Mouse (Mus musculus): ENCODE results near the gene A030005K14Rik. TPM values are rescaled to one million over a fixed set of nuclear protein-coding genes. Genes with fewer than 3 reads are reported as not detected.

A030005K14Rik gene
- not detected in 2 replicates for polyA plus RNA-seq (2016; fragmentation: Nextera tagmentation; extraction: Ambion mirVana)

GRCm38 (mm10) chr1:83059278-83059677, at the start of gene A030005K14Rik:
TSS of gene A030005K14Rik (minus strand) at chr1:83059378.
- Histone ChIP-seq H3K27ac (no peak within 1 kb of the TSS), H3K4me3 (no peak within 1 kb of the TSS), H3K9me3 (replicated peaks) (no peaks in the 10 kb centered on the region), H3K36me3 (no peaks in the 10 kb centered on the region), H3K4me1 (no peaks in the 10 kb centered on the region), H3K27me3 (ENCODE audit: low read depth, poor library complexity, severe bottlenecking) (no peaks in the 10 kb centered on the region)
- no peak for DNase-seq (ENCODE audit: low spot score)
- WGBS = 93% methylated on average over 9 of the region's 9 CpGs

GRCm38 (mm10) chr1:83107410-83107978, 48.3 kb upstream of the A030005K14Rik start:
- Histone ChIP-seq H3K9me3 (replicated peaks) (no peaks in the 10 kb centered on the region), H3K27me3 (ENCODE audit: low read depth, poor library complexity, severe bottlenecking) (no peaks in the 10 kb centered on the region), H3K4me3 (no peak overlapping the region), H3K4me1 (no peaks in the 10 kb centered on the region), H3K36me3 (no peaks in the 10 kb centered on the region), H3K27ac (no peak overlapping the region)
- 87% methylated on average over 5 of the region's 5 CpGs for WGBS
- DNase-seq (ENCODE audit: low spot score) = no peak

GRCm38 (mm10) chr1:83105464-83105863, 46.3 kb upstream of the A030005K14Rik start:
- Histone ChIP-seq H3K4me3 (no peak overlapping the region), H3K36me3 (no peaks in the 10 kb centered on the region)
- WGBS = 75% methylated on average over 1 of the region's 1 CpGs

GRCm38 (mm10) chr1:83101891-83102290, 42.7 kb upstream of the A030005K14Rik start:
- Histone ChIP-seq H3K27ac (no peak overlapping the region), H3K4me1 (0 out of 2 replicates have a peak, but pooled peaks cover 3% of the 10 kb centered on the region), H3K27me3 (ENCODE audit: low read depth, poor library complexity, severe bottlenecking) (no peaks in the 10 kb centered on the region), H3K36me3 (no peaks in the 10 kb centered on the region), H3K4me3 (no peak overlapping the region), H3K9me3 (replicated peaks) (no peaks in the 10 kb centered on the region)
- no peak for DNase-seq (ENCODE audit: low spot score)
- WGBS = 68% methylated on average over 3 of the region's 3 CpGs

More at GRCm38 (mm10) chr1:83105464-83105863, 46.3 kb upstream of the A030005K14Rik start:
- no peaks in the 10 kb centered on the region for H3K27me3 ChIP-seq (ENCODE audit: low read depth, poor library complexity, severe bottlenecking)
- no peak for DNase-seq (ENCODE audit: low spot score)
- H3K4me1 ChIP-seq = 0 out of 2 replicates have a peak, but pooled peaks cover 3% of the 10 kb centered on the region
- no peaks in the 10 kb centered on the region for H3K9me3 ChIP-seq (replicated peaks)
- H3K27ac ChIP-seq = no peak overlapping the region

GRCm38 (mm10) chr1:83099580-83100137, 40.5 kb upstream of the A030005K14Rik start:
- Histone ChIP-seq H3K36me3 (no peaks in the 10 kb centered on the region), H3K4me1 (0 out of 2 replicates have a peak, but pooled peaks cover 3% of the 10 kb centered on the region), H3K4me3 (no peak overlapping the region), H3K27me3 (ENCODE audit: low read depth, poor library complexity, severe bottlenecking) (no peaks in the 10 kb centered on the region), H3K9me3 (replicated peaks) (no peaks in the 10 kb centered on the region), H3K27ac (no peak overlapping the region)
- DNase-seq (ENCODE audit: low spot score) = no peak
- 89% methylated on average over 7 of the region's 7 CpGs for WGBS

GRCm38 (mm10) chr1:83099160-83099559, 40.0 kb upstream of the A030005K14Rik start:
- WGBS = 91% methylated on average over 2 of the region's 2 CpGs
- Histone ChIP-seq H3K27me3 (ENCODE audit: low read depth, poor library complexity, severe bottlenecking) (no peaks in the 10 kb centered on the region), H3K4me1 (0 out of 2 replicates have a peak, but pooled peaks cover 3% of the 10 kb centered on the region), H3K4me3 (no peak overlapping the region), H3K36me3 (no peaks in the 10 kb centered on the region), H3K27ac (no peak overlapping the region), H3K9me3 (replicated peaks) (no peaks in the 10 kb centered on the region)
- no peak for DNase-seq (ENCODE audit: low spot score)

- no peaks in the 10 kb centered on the region for H3K27me3 ChIP-seq (ENCODE audit: low read depth, poor library complexity, severe bottlenecking)
- H3K4me3 ChIP-seq = no peak overlapping the region
- WGBS = 87% methylated on average over 4 of the region's 4 CpGs
- 0 out of 2 replicates have a peak, but pooled peaks cover 3% of the 10 kb centered on the region for H3K4me1 ChIP-seq
- H3K27ac ChIP-seq = no peak overlapping the region
- H3K9me3 ChIP-seq (replicated peaks) = no peaks in the 10 kb centered on the region
- no peak for DNase-seq (ENCODE audit: low spot score)
- H3K36me3 ChIP-seq = no peaks in the 10 kb centered on the region
Measured at GRCm38 (mm10) chr1:83096935-83097334, 37.8 kb upstream of the A030005K14Rik start.

GRCm38 (mm10) chr1:83091268-83091667, 32.1 kb upstream of the A030005K14Rik start:
- H3K4me1 ChIP-seq = no peaks in the 10 kb centered on the region
- 72% methylated on average over 3 of the region's 3 CpGs for WGBS
- no peaks in the 10 kb centered on the region for H3K36me3 ChIP-seq
- H3K9me3 ChIP-seq (replicated peaks) = no peaks in the 10 kb centered on the region
- H3K27me3 ChIP-seq (ENCODE audit: low read depth, poor library complexity, severe bottlenecking) = no peaks in the 10 kb centered on the region
- no peak overlapping the region for H3K4me3 ChIP-seq
- no peak for DNase-seq (ENCODE audit: low spot score)
- H3K27ac ChIP-seq = no peak overlapping the region

GRCm38 (mm10) chr1:83084790-83085189, 25.6 kb upstream of the A030005K14Rik start:
- no peaks in the 10 kb centered on the region for H3K36me3 ChIP-seq
- H3K4me1 ChIP-seq = no peaks in the 10 kb centered on the region; the same call in 1 of the 2 replicates
- H3K27ac ChIP-seq = no peak overlapping the region
- DNase-seq (ENCODE audit: low spot score) = no peak
- WGBS = 87% methylated on average over 2 of the region's 2 CpGs
- H3K4me3 ChIP-seq = no peak overlapping the region
- H3K9me3 ChIP-seq (replicated peaks) = no peaks in the 10 kb centered on the region
- no peaks in the 10 kb centered on the region for H3K27me3 ChIP-seq (ENCODE audit: low read depth, poor library complexity, severe bottlenecking)

- 88% methylated on average over 6 of the region's 6 CpGs for WGBS
- no peak for DNase-seq (ENCODE audit: low spot score)
- Histone ChIP-seq H3K4me1 (no peaks in the 10 kb centered on the region), H3K36me3 (no peaks in the 10 kb centered on the region), H3K27ac (no peak overlapping the region), H3K4me3 (no peak overlapping the region), H3K9me3 (replicated peaks) (no peaks in the 10 kb centered on the region), H3K27me3 (ENCODE audit: low read depth, poor library complexity, severe bottlenecking) (no peaks in the 10 kb centered on the region)
Measured at GRCm38 (mm10) chr1:83077016-83077415, 17.8 kb upstream of the A030005K14Rik start.

GRCm38 (mm10) chr1:83076190-83076917, 17.2 kb upstream of the A030005K14Rik start:
- Histone ChIP-seq H3K36me3 (no peaks in the 10 kb centered on the region), H3K4me3 (no peak overlapping the region), H3K27ac (no peak overlapping the region), H3K4me1 (no peaks in the 10 kb centered on the region), H3K27me3 (ENCODE audit: low read depth, poor library complexity, severe bottlenecking) (no peaks in the 10 kb centered on the region), H3K9me3 (replicated peaks) (no peaks in the 10 kb centered on the region)
- WGBS = 52% methylated on average over 11 of the region's 11 CpGs
- peak; percentile 55 for DNase-seq (ENCODE audit: low spot score)

- Histone ChIP-seq H3K9me3 (replicated peaks) (no peaks in the 10 kb centered on the region), H3K36me3 (no peaks in the 10 kb centered on the region), H3K27ac (no peak overlapping the region), H3K4me3 (no peak overlapping the region), H3K4me1 (no peaks in the 10 kb centered on the region), H3K27me3 (ENCODE audit: low read depth, poor library complexity, severe bottlenecking) (no peaks in the 10 kb centered on the region)
- WGBS = 53% methylated on average over 15 of the region's 15 CpGs
- DNase-seq (ENCODE audit: low spot score) = no peak
Measured at GRCm38 (mm10) chr1:83075526-83076189, 16.5 kb upstream of the A030005K14Rik start.

- H3K4me1 ChIP-seq = no peaks in the 10 kb centered on the region
- WGBS = 91% methylated on average over 10 of the region's 10 CpGs
- no peak overlapping the region for H3K27ac ChIP-seq
Measured at GRCm38 (mm10) chr1:83067205-83067604, 8.0 kb upstream of the A030005K14Rik start.

More at GRCm38 (mm10) chr1:83067205-83067604, 8.0 kb upstream of the A030005K14Rik start:
- Histone ChIP-seq H3K27me3 (ENCODE audit: low read depth, poor library complexity, severe bottlenecking) (no peaks in the 10 kb centered on the region), H3K4me3 (no peak overlapping the region), H3K36me3 (no peaks in the 10 kb centered on the region), H3K9me3 (replicated peaks) (no peaks in the 10 kb centered on the region)
- DNase-seq (ENCODE audit: low spot score) = no peak

Measured in limb, embryonic 10.5 days (tissue).